In genomic region chr14:76121901-76122662, GRCm38 (mm10) we compare ENCODE assay signal across 8 mouse cellular contexts. TPM values are rescaled to one million over a fixed set of nuclear protein-coding genes. Genes with fewer than 3 reads are reported as not detected.
A peak's percentile ranks its signal among the peaks of the same experiment; 100 is the strongest.
DNase-seq lines count a peak whose midpoint lies in the region; ATAC-seq and TF ChIP-seq lines count a peak whose summit lies in the region.

No protein-coding gene starts in this region.

- WGBS in cerebellum, adult 2 months = 34% methylated on average over 6 of the region's 6 CpGs
- WGBS in limb, embryonic 11.5 days = 61% methylated on average over 6 of the region's 6 CpGs
- WGBS in neural tube, embryonic 11.5 days = 68% methylated on average over 6 of the region's 6 CpGs

- no peak overlapping the region for H3K4me2 ChIP-seq in limb, embryonic 11.5 days (ENCODE audit: low read depth, severe bottlenecking)
- no peak overlapping the region for H3K4me2 ChIP-seq in neural tube, embryonic 11.5 days (ENCODE audit: low read depth)

- no peak for ATAC-seq in limb, embryonic 11.5 days (ENCODE audit: insufficient number of reproducible peaks, low FRiP score, low TSS enrichment, low read depth)
- no peak for ATAC-seq in neural tube, embryonic 11.5 days (ENCODE audit: insufficient read depth, low FRiP score, low TSS enrichment)

- DNase-seq in CD4-positive helper T cell, adult 2 months (ENCODE audit: low read depth, low spot score) = peak; percentile 47
- peak; percentile 67 for DNase-seq in MEL (ENCODE audit: low read depth, low spot score)
- DNase-seq in cerebellum, adult 2 months = peak; percentile 22 to 36
- DNase-seq in frontal cortex, postnatal 25 days (ENCODE audit: low spot score in 2 of 2) = peak; percentile 6 to 30
- DNase-seq in induced T-regulatory cell, adult 2 months (ENCODE audit: low read depth) = peak; percentile 55
- DNase-seq in limb, embryonic 11.5 days (ENCODE audit: low spot score) = peak; percentile 61
- DNase-seq in neural tube, embryonic 11.5 days (ENCODE audit: low spot score) = peak; percentile 51
- no peak for DNase-seq in spleen, adult 12 weeks (ENCODE audit: low spot score)

- H3K36me3 ChIP-seq in MEL (ENCODE audit: control insufficient read depth in 1 of 2, insufficient read depth in 2 of 2, low read length in 2 of 2) = peaks cover 6 to 30% of the 10 kb centered on the region in 2 experiments
- peaks cover 20% of the 10 kb centered on the region for H3K36me3 ChIP-seq in limb, embryonic 11.5 days (ENCODE audit: control insufficient read depth, insufficient read depth, low read length)
- peaks cover 11% of the 10 kb centered on the region for H3K36me3 ChIP-seq in neural tube, embryonic 11.5 days (ENCODE audit: control insufficient read depth, insufficient read depth, low read length)

- H3K79me2 ChIP-seq in MEL (ENCODE audit: control insufficient read depth, insufficient read depth, low read length, poor library complexity) = peaks cover 5% of the 10 kb centered on the region

- no peak overlapping the region for H3K4me3 ChIP-seq in MEL (ENCODE audit: control insufficient read depth in 1 of 2, insufficient read depth in 1 of 2, low read depth in 2 of 2, low read length in 2 of 2)
- no peak overlapping the region for H3K4me3 ChIP-seq in cerebellum, adult 2 months (replicated peaks; ENCODE audit: insufficient read depth, low read depth, low read length)
- H3K4me3 ChIP-seq in limb, embryonic 11.5 days (ENCODE audit: low read depth, low read length) = no peak overlapping the region
- no peak overlapping the region for H3K4me3 ChIP-seq in neural tube, embryonic 11.5 days (ENCODE audit: low read depth, low read length)

- no peaks in the 10 kb centered on the region for H3K9me3 ChIP-seq in MEL (replicated peaks; ENCODE audit: insufficient read depth, low read length)
- no peaks in the 10 kb centered on the region for H3K9me3 ChIP-seq in limb, embryonic 11.5 days (ENCODE audit: control insufficient read depth, low read length)
- no peaks in the 10 kb centered on the region for H3K9me3 ChIP-seq in neural tube, embryonic 11.5 days (ENCODE audit: control insufficient read depth, low read length)

- H3K27me3 ChIP-seq in MEL (ENCODE audit: control insufficient read depth in 1 of 2, insufficient read depth in 2 of 2, low read length in 2 of 2) = no peaks in the 10 kb centered on the region
- H3K27me3 ChIP-seq in cerebellum, adult 2 months (ENCODE audit: control insufficient read depth, insufficient read depth, low read length) = no peaks in the 10 kb centered on the region
- no peaks in the 10 kb centered on the region for H3K27me3 ChIP-seq in limb, embryonic 11.5 days (ENCODE audit: control insufficient read depth, insufficient read depth, low read length)
- no peaks in the 10 kb centered on the region for H3K27me3 ChIP-seq in neural tube, embryonic 11.5 days (ENCODE audit: control insufficient read depth, insufficient read depth, low read length)

- TF ChIP-seq POLR2A in MEL (IDR thresholded peaks at IDR 0.05; ENCODE audit: control insufficient read depth in 1 of 2, insufficient read depth in 1 of 2, low read depth in 1 of 2, low read length in 2 of 2, poor library complexity in 1 of 2) = no peak
- TF ChIP-seq POLR2A in cerebellum, adult 2 months (IDR thresholded peaks at IDR 0.05; ENCODE audit: borderline replicate concordance, insufficient read depth, low read length) = no peak

- H3K4me1 ChIP-seq in MEL (ENCODE audit: control insufficient read depth in 1 of 2, insufficient read depth in 2 of 2, low read length in 2 of 2) = 0 out of 4 replicates have a peak, but pooled peaks cover 0 to 2% of the 10 kb centered on the region in 2 experiments
- no peaks in the 10 kb centered on the region for H3K4me1 ChIP-seq in cerebellum, adult 2 months (ENCODE audit: control insufficient read depth, insufficient read depth, low read length)
- no peaks in the 10 kb centered on the region for H3K4me1 ChIP-seq in limb, embryonic 11.5 days (ENCODE audit: control insufficient read depth, insufficient read depth, low read length)
- no peaks in the 10 kb centered on the region for H3K4me1 ChIP-seq in neural tube, embryonic 11.5 days (ENCODE audit: control insufficient read depth, insufficient read depth, low read length)

- no peak for TF ChIP-seq EP300 in MEL (IDR thresholded peaks at IDR 0.05; ENCODE audit: low read depth in 1 of 2, low read length in 2 of 2)

- H3K27ac ChIP-seq in MEL (ENCODE audit: control insufficient read depth, low read depth, low read length) = no peak overlapping the region
- no peak overlapping the region for H3K27ac ChIP-seq in cerebellum, adult 2 months (ENCODE audit: insufficient read depth, low read length)
- H3K27ac ChIP-seq in limb, embryonic 11.5 days (replicated peaks; ENCODE audit: low read depth, low read length) = no peak overlapping the region
- no peak overlapping the region for H3K27ac ChIP-seq in neural tube, embryonic 11.5 days (ENCODE audit: low read depth, low read length)

- peak; percentile 59 for TF ChIP-seq RAD21 in MEL (IDR thresholded peaks at IDR 0.05; ENCODE audit: low read depth, low read length)

- TF ChIP-seq CTCF in MEL (IDR thresholded peaks at IDR 0.05 in 2 of 3, conservative IDR thresholded peaks at IDR 0.05 in 1 of 3; ENCODE audit: control insufficient read depth in 1 of 3, insufficient read depth in 1 of 3, low read depth in 2 of 3, low read length in 3 of 3, poor library complexity in 1 of 3, severe bottlenecking in 1 of 3) = peak; percentile 71 to 82 (median 77)
- TF ChIP-seq CTCF in cerebellum, adult 2 months (IDR thresholded peaks at IDR 0.05; ENCODE audit: borderline replicate concordance, insufficient read depth, low read depth, low read length) = peak; percentile 73

- H3K9ac ChIP-seq in MEL (ENCODE audit: control insufficient read depth, low read depth, low read length, poor library complexity, severe bottlenecking) = no peak overlapping the region
- no peak overlapping the region for H3K9ac ChIP-seq in limb, embryonic 11.5 days (ENCODE audit: low read length)
- H3K9ac ChIP-seq in neural tube, embryonic 11.5 days (ENCODE audit: low read length) = no peak overlapping the region

TF ChIP-seq in MEL, 35 proteins besides CTCF, POLR2A, EP300 and RAD21:
- TF ChIP-seq MAX (IDR thresholded peaks at IDR 0.05; ENCODE audit: low read length) (no peak), ETS1 (IDR thresholded peaks at IDR 0.05; ENCODE audit: low read depth, low read length) (no peak), NELFE (IDR thresholded peaks at IDR 0.05; ENCODE audit: low read depth, low read length) (no peak), BHLHE40 (IDR thresholded peaks at IDR 0.05; ENCODE audit: borderline replicate concordance, low read depth, low read length) (no peak), SMC3 (IDR thresholded peaks at IDR 0.05; ENCODE audit: low read depth, low read length) (peak; percentile 79), USF2 (IDR thresholded peaks at IDR 0.05; ENCODE audit: borderline replicate concordance in 1 of 2, insufficient read depth in 1 of 2, low read depth in 1 of 2, low read length in 2 of 2) (no peak), POLR2AphosphoS5 (IDR thresholded peaks at IDR 0.05; ENCODE audit: borderline replicate concordance, low read depth, low read length) (no peak), ZKSCAN1 (IDR thresholded peaks at IDR 0.05; ENCODE audit: low read depth, low read length) (no peak), MAZ (IDR thresholded peaks at IDR 0.05; ENCODE audit: low read depth, low read length) (no peak), MEF2A (IDR thresholded peaks at IDR 0.05; ENCODE audit: extremely low read depth, insufficient replicate concordance, low read depth, low read length, poor library complexity, severe bottlenecking) (no peak), ZC3H11A (IDR thresholded peaks at IDR 0.05; ENCODE audit: low read depth, low read length) (peak; percentile 60), ELF1 (IDR thresholded peaks at IDR 0.05; ENCODE audit: low read depth, low read length) (no peak), JUND (IDR thresholded peaks at IDR 0.05; ENCODE audit: low read depth, low read length) (no peak), HCFC1 (IDR thresholded peaks at IDR 0.05; ENCODE audit: low read depth, low read length) (no peak), MYB (IDR thresholded peaks at IDR 0.05; ENCODE audit: low read depth, low read length) (no peak)

RNA-seq across cellular contexts. Expression of gene Nufip1, which starts 11.4 kb away (rescaled TPM):
- 15.4 and 20.6 TPM in 2 replicates for total RNA-seq in MEL (2012; rRNA removed)
- 10 to 100 TPM; 21.6 to 36.5 TPM for polyA plus RNA-seq in MEL (2012; ENCODE audit: insufficient read depth in 1 of 2, insufficient read length in 2 of 2, low read depth in 1 of 2, low replicate concordance in 2 of 2, missing spikeins in 1 of 2)
- polyA plus RNA-seq in cerebellum, adult 2 months (2012; rRNA removed) = 6.9 and 7.0 TPM in 2 replicates
- 19.8 and 20.1 TPM in 2 replicates for polyA plus RNA-seq in limb, embryonic 11.5 days (2014; fragmentation: Nextera tagmentation; extraction: Ambion mirVana)
- polyA plus RNA-seq in neural tube, embryonic 11.5 days (2014; fragmentation: Nextera tagmentation; extraction: Ambion mirVana) = 16.9 TPM in 2 replicates

RNA-seq across cellular contexts. Expression of gene Gpalpp1, which starts 11.5 kb away (rescaled TPM):
- 16.3 and 18.9 TPM in 2 replicates for total RNA-seq in MEL (2012; rRNA removed)
- 10 to 100 TPM in 1 of 2 experiments, not detected in 1; 18.3 TPM for polyA plus RNA-seq in MEL (2012; ENCODE audit: insufficient read depth in 1 of 2, insufficient read length in 2 of 2, low read depth in 1 of 2, low replicate concordance in 2 of 2, missing spikeins in 1 of 2)
- 13.9 and 14.5 TPM in 2 replicates for polyA plus RNA-seq in cerebellum, adult 2 months (2012; rRNA removed)
- polyA plus RNA-seq in limb, embryonic 11.5 days (2014; fragmentation: Nextera tagmentation; extraction: Ambion mirVana) = 15.0 and 19.4 TPM in 2 replicates
- polyA plus RNA-seq in neural tube, embryonic 11.5 days (2014; fragmentation: Nextera tagmentation; extraction: Ambion mirVana) = 20.3 and 21.1 TPM in 2 replicates
